Mouse (Mus musculus): Measurements from ENCODE around the gene Nmral1.

Nmral1 gene

GRCm38 (mm10) chr16:4725780-4726527 is 6.8 kb upstream of the Nmral1 start, which contains the start of gene Hmox2:
Hmox2 (plus strand) TSS chr16:4726361.
- TF ChIP-seq POU5F1 (IDR thresholded peaks at IDR 0.05; ENCODE audit: borderline replicate concordance, low read length) (no peak), CTCF (conservative IDR thresholded peaks at IDR 0.05; ENCODE audit: low read length) (no peak), NANOG (IDR thresholded peaks at IDR 0.05; ENCODE audit: borderline replicate concordance, low read length) (no peak)
- peak within 1 kb of the TSS; percentile 95 for H3K4me3 ChIP-seq (replicated peaks; ENCODE audit: low read length)
- peaks cover 14% of the 10 kb centered on the region for H3K4me1 ChIP-seq (replicated peaks; ENCODE audit: low read depth, low read length)
- no peaks in the 10 kb centered on the region for H3K9me3 ChIP-seq (ENCODE audit: low read length)
- H3K36me3 ChIP-seq (ENCODE audit: insufficient read depth, low read length): no peaks in the 10 kb centered on the region
- peaks cover 22% of the 10 kb centered on the region for H3K27me3 ChIP-seq (ENCODE audit: insufficient read depth, low read length)

- Histone ChIP-seq H3K4me3 (replicated peaks; ENCODE audit: low read length) (no peak overlapping the region), H3K27me3 (ENCODE audit: insufficient read depth, low read length) (peaks cover 22% of the 10 kb centered on the region), H3K4me1 (replicated peaks; ENCODE audit: low read depth, low read length) (peaks cover 14% of the 10 kb centered on the region), H3K9me3 (ENCODE audit: low read length) (no peaks in the 10 kb centered on the region), H3K36me3 (ENCODE audit: insufficient read depth, low read length) (no peaks in the 10 kb centered on the region)
- no peak for TF ChIP-seq CTCF (conservative IDR thresholded peaks at IDR 0.05; ENCODE audit: low read length)
- TF ChIP-seq POU5F1 (IDR thresholded peaks at IDR 0.05; ENCODE audit: borderline replicate concordance, low read length): no peak
- TF ChIP-seq NANOG (IDR thresholded peaks at IDR 0.05; ENCODE audit: borderline replicate concordance, low read length): no peak
Measured at GRCm38 (mm10) chr16:4725266-4725665, 6.1 kb upstream of the Nmral1 start.

DNA sequence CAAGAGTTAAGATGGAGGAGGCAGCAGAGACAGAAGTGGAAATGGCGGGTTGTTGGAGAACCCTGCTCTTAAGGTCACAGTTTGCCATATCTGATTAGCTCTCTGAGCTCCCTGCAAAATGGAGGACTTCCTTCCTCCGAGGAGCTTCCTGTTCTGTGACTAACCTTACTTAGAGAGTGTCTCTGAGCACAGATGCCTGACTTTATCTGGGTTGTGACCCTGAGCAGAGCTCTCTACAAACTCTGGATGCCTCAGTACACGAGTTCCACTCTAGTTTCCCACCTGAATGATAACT is 3.7 kb upstream of the Nmral1 start:
- H3K9me3 ChIP-seq (ENCODE audit: low read length): no peaks in the 10 kb centered on the region
- no peaks in the 10 kb centered on the region for H3K36me3 ChIP-seq (ENCODE audit: insufficient read depth, low read length)
- H3K4me1 ChIP-seq (replicated peaks; ENCODE audit: low read depth, low read length): peaks cover 27% of the 10 kb centered on the region
- TF ChIP-seq NANOG (IDR thresholded peaks at IDR 0.05; ENCODE audit: borderline replicate concordance, low read length) (no peak), POU5F1 (IDR thresholded peaks at IDR 0.05; ENCODE audit: borderline replicate concordance, low read length) (no peak), CTCF (conservative IDR thresholded peaks at IDR 0.05; ENCODE audit: low read length) (no peak)
- no peak overlapping the region for H3K4me3 ChIP-seq (replicated peaks; ENCODE audit: low read length)
- H3K27me3 ChIP-seq (ENCODE audit: insufficient read depth, low read length): peaks cover 22% of the 10 kb centered on the region

DNA sequence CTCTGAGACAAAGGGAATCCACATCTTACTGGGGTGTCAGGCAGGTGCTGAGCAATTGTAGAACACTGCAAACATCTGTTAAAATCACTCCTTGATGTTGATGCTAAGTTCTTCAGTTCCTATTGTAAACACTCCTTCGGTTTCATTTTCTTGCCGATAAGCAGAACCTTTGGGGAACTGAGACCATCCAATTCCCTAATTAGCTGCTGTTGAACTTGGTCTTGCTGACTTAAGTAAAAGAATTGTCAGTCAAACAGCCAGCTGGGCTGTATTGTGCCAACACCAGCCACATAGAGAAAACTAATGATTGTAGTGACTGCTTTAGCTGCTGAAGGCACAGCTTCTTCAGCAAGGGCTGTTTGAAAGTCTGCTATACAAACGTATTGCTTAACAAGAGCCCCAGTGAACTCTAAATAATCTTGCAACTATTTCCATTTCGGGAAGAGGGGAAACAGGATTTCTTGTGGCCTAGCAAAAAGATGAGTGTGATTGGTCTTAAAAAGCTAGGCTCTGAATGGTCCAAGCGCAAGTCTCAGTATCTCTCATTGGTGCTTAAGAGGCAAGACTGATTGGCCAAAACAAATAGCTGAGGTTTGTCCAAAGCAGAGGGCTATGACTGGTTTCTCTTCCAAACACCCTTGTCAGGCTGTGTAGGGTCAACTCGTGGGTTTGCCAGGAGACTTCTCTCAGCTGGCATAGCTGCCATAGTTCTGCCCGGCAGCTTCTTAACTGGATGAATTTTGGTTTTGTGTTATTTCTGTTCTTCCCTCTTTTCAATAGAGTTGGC is 3.2 kb upstream of the Nmral1 start:
- H3K27me3 ChIP-seq (ENCODE audit: insufficient read depth, low read length): peaks cover 22% of the 10 kb centered on the region
- peaks cover 31% of the 10 kb centered on the region for H3K4me1 ChIP-seq (replicated peaks; ENCODE audit: low read depth, low read length)
- H3K36me3 ChIP-seq (ENCODE audit: insufficient read depth, low read length): no peaks in the 10 kb centered on the region
- H3K4me3 ChIP-seq (replicated peaks; ENCODE audit: low read length): no peak overlapping the region
- no peaks in the 10 kb centered on the region for H3K9me3 ChIP-seq (ENCODE audit: low read length)
- no peak for TF ChIP-seq CTCF (conservative IDR thresholded peaks at IDR 0.05; ENCODE audit: low read length)
- no peak for TF ChIP-seq NANOG (IDR thresholded peaks at IDR 0.05; ENCODE audit: borderline replicate concordance, low read length)
- TF ChIP-seq POU5F1 (IDR thresholded peaks at IDR 0.05; ENCODE audit: borderline replicate concordance, low read length): no peak

DNA sequence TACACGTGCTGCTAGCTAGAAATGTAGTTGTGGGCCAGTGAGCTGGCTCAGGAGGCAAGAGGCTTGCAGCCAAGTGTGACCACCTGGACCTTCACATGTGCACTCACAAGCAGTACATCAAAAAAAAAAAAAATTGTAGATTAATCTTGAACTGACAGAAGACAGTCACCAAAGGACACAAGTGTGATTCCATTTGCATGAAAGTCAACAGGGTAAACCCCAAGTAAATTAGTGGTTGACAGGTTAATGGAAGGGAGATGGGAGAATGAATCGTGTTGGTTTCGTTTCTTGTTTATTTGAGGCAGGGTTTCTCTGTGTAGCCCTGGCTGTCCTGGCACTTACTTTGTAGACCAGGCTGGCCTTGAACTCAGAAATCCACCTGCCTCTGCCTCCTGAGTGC is 1.3 kb downstream of the Nmral1 start:
- peak overlapping the region; percentile 85 for H3K4me3 ChIP-seq (replicated peaks; ENCODE audit: low read length)
- peaks cover 16% of the 10 kb centered on the region for H3K4me1 ChIP-seq (replicated peaks; ENCODE audit: low read depth, low read length)
- TF ChIP-seq CTCF (conservative IDR thresholded peaks at IDR 0.05; ENCODE audit: low read length) (no peak), POU5F1 (IDR thresholded peaks at IDR 0.05; ENCODE audit: borderline replicate concordance, low read length) (no peak), NANOG (IDR thresholded peaks at IDR 0.05; ENCODE audit: borderline replicate concordance, low read length) (no peak)
- H3K9me3 ChIP-seq (ENCODE audit: low read length): no peaks in the 10 kb centered on the region
- H3K36me3 ChIP-seq (ENCODE audit: insufficient read depth, low read length): peaks cover 41% of the 10 kb centered on the region
- H3K27me3 ChIP-seq (ENCODE audit: insufficient read depth, low read length): peaks cover 1% of the 10 kb centered on the region; the same call in 1 of the 2 replicates

DNA sequence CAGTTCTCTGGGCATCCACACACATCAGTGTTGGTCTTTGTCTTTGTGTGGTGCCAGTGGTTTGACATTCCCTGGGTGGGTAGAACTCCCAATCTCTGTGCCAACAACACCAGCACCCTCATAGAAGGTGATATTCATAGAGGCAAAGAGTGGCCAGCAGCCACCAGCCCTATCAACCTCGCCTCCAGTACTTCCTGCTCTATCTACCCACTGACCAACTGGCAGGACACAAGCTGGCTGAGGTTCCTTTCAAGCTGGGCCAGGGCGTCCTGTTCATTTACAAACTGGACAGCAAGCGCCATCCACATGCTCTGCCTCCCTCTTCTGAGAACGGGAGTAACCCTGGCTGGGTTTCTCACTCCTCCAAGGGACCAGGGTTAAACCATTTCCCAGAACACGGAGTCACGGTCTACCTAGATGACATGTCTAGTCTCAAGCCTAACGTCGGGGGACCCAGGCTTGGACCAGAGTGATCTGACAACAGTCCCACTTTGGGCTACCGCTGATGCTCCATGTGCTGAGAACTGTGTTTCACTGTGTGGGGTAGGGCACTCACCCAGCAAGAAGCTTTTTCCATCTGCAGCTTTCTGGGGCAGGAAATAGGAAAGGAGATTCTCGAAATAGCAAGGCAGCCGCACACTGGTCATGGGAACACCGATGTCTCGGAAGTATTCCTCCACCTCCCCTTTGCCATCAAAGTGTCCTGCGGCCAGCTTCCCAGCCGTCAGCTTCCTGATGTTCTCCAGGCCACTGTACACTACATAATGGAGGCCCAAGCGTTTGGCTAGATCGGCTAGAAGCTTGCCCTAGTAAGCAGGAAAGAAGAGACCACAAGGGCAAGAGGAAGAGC is 5.1 kb downstream of the Nmral1 start:
- TF ChIP-seq NANOG (IDR thresholded peaks at IDR 0.05; ENCODE audit: borderline replicate concordance, low read length) (no peak), CTCF (conservative IDR thresholded peaks at IDR 0.05; ENCODE audit: low read length) (no peak), POU5F1 (IDR thresholded peaks at IDR 0.05; ENCODE audit: borderline replicate concordance, low read length) (no peak)
- Histone ChIP-seq H3K36me3 (ENCODE audit: insufficient read depth, low read length) (peaks cover 79% of the 10 kb centered on the region), H3K4me1 (replicated peaks; ENCODE audit: low read depth, low read length) (peaks cover 25% of the 10 kb centered on the region), H3K9me3 (ENCODE audit: low read length) (no peaks in the 10 kb centered on the region), H3K4me3 (replicated peaks; ENCODE audit: low read length) (no peak overlapping the region), H3K27me3 (ENCODE audit: insufficient read depth, low read length) (no peaks in the 10 kb centered on the region)

DNA sequence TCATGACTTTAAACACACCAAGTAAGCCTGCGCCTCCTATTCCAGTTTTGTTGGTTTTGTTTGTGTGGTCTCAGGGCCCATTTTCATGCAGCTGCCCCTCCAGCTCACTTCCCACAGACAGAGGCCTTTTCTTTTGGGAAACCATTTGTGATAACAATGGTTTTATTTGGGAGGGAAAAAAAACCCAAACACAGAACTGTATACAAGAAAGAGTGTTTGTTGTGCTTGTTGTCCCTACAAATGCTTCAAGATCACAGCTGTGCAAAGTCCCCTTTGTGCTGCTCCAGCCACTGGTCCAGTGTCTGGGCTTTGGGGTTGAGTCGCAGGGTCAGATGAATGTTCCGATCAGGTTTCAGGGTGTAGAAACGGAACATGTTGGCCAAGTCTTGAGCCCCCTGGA is 8.0 kb downstream of the Nmral1 start:
- TF ChIP-seq NANOG (IDR thresholded peaks at IDR 0.05; ENCODE audit: borderline replicate concordance, low read length) (no peak), CTCF (conservative IDR thresholded peaks at IDR 0.05; ENCODE audit: low read length) (no peak), POU5F1 (IDR thresholded peaks at IDR 0.05; ENCODE audit: borderline replicate concordance, low read length) (no peak)
- H3K4me3 ChIP-seq (replicated peaks; ENCODE audit: low read length): no peak overlapping the region
- peaks cover 100% of the 10 kb centered on the region for H3K36me3 ChIP-seq (ENCODE audit: insufficient read depth, low read length)

GRCm38 (mm10) chr16:4705541-4705940 is 13.6 kb downstream of the Nmral1 start:
- Histone ChIP-seq H3K9me3 (ENCODE audit: low read length) (no peaks in the 10 kb centered on the region), H3K36me3 (ENCODE audit: insufficient read depth, low read length) (peaks cover 100% of the 10 kb centered on the region), H3K4me3 (replicated peaks; ENCODE audit: low read length) (no peak overlapping the region), H3K27me3 (ENCODE audit: insufficient read depth, low read length) (no peaks in the 10 kb centered on the region), H3K4me1 (replicated peaks; ENCODE audit: low read depth, low read length) (peaks cover 45% of the 10 kb centered on the region)
- TF ChIP-seq NANOG (IDR thresholded peaks at IDR 0.05; ENCODE audit: borderline replicate concordance, low read length) (no peak), POU5F1 (IDR thresholded peaks at IDR 0.05; ENCODE audit: borderline replicate concordance, low read length) (no peak), CTCF (conservative IDR thresholded peaks at IDR 0.05; ENCODE audit: low read length) (no peak)

More for the DNA sequence above, 8.0 kb downstream of the Nmral1 start:
- H3K4me1 ChIP-seq (replicated peaks; ENCODE audit: low read depth, low read length): peaks cover 25% of the 10 kb centered on the region
- no peaks in the 10 kb centered on the region for H3K9me3 ChIP-seq (ENCODE audit: low read length)
- no peaks in the 10 kb centered on the region for H3K27me3 ChIP-seq (ENCODE audit: insufficient read depth, low read length)
